Mouse (Mus musculus): ENCODE results near the gene Flvcr2.

GRCm38 (mm10) chr12:85710695-85711094 lies 35.6 kb upstream of the Flvcr2 start:
- TF ChIP-seq CTCF (IDR thresholded peaks at IDR 0.05; ENCODE audit: borderline replicate concordance, insufficient read depth, low read depth, low read length) (no peak), POLR2A (IDR thresholded peaks at IDR 0.05; ENCODE audit: borderline replicate concordance, insufficient read depth, low read length) (no peak)
